Mouse (Mus musculus) MN1 (cell line): ENCODE results near the gene Cpe.
A peak's percentile ranks its signal among the peaks of the same experiment; 100 is the strongest.

Experiments
- DNase-seq: peaks from one replicate; pipeline ENCODE4 v3.0.0-alpha.2; 2016; ENCODE audit warnings: low spot score

Gene Cpe

GRCm38 (mm10) chr8:64632169-64632568 is 60.7 kb downstream of the Cpe start:
- no peak for DNase-seq

GRCm38 (mm10) chr8:64631761-64632160 is 61.1 kb downstream of the Cpe start:
- no peak for DNase-seq

- no peak for DNase-seq
Observed at GRCm38 (mm10) chr8:64629034-64629760, 63.7 kb downstream of the Cpe start.

GRCm38 (mm10) chr8:64628039-64628438 is 64.8 kb downstream of the Cpe start:
- DNase-seq = no peak

GRCm38 (mm10) chr8:64624603-64625037 is 68.2 kb downstream of the Cpe start:
- DNase-seq = no peak

- no peak for DNase-seq
Observed at GRCm38 (mm10) chr8:64620365-64621150, 72.3 kb downstream of the Cpe start.

GRCm38 (mm10) chr8:64619661-64620060 is 73.2 kb downstream of the Cpe start:
- no peak for DNase-seq

GRCm38 (mm10) chr8:64618618-64619017 is 74.2 kb downstream of the Cpe start:
- peak; percentile 57 for DNase-seq

GRCm38 (mm10) chr8:64616566-64616965 is 76.3 kb downstream of the Cpe start:
- no peak for DNase-seq

- DNase-seq = no peak
Observed at GRCm38 (mm10) chr8:64615459-64615858, 77.4 kb downstream of the Cpe start.

GRCm38 (mm10) chr8:64613663-64614062 is 79.2 kb downstream of the Cpe start:
- DNase-seq = no peak

GRCm38 (mm10) chr8:64611210-64611974 is 81.5 kb downstream of the Cpe start:
- DNase-seq = no peak

GRCm38 (mm10) chr8:64608931-64609330 is 83.9 kb downstream of the Cpe start:
- DNase-seq = no peak

GRCm38 (mm10) chr8:64606015-64606414 is 86.8 kb downstream of the Cpe start:
- DNase-seq = no peak

- DNase-seq = no peak
Observed at GRCm38 (mm10) chr8:64598206-64598605, 94.6 kb downstream of the Cpe start.

GRCm38 (mm10) chr8:64597042-64597970 is 95.5 kb downstream of the Cpe start:
- DNase-seq = no peak

- DNase-seq = no peak
Observed at GRCm38 (mm10) chr8:64596396-64596795, 96.5 kb downstream of the Cpe start.

GRCm38 (mm10) chr8:64590456-64590855 is 102.4 kb downstream of the Cpe start:
- DNase-seq = no peak

- no peak for DNase-seq
Observed at GRCm38 (mm10) chr8:64582887-64583286, 110.0 kb downstream of the Cpe start.

GRCm38 (mm10) chr8:64578221-64578620 is 114.6 kb downstream of the Cpe start:
- DNase-seq = no peak

- DNase-seq = no peak
Observed at GRCm38 (mm10) chr8:64575001-64575400, 117.9 kb downstream of the Cpe start.
